Mouse (Mus musculus): Measurements from ENCODE around the gene Apobec1. TPM values are rescaled to one million over a fixed set of nuclear protein-coding genes. Genes with fewer than 3 reads are reported as not detected.
"Not testable (repeated sequence)": the region's sequence is repeated elsewhere in the genome, so short reads cannot be mapped to it uniquely, and the experiment has no call there.

Gene Apobec1
- polyA plus RNA-seq, 1 experiment from 2014 or later: 2.3 TPM

DNA sequence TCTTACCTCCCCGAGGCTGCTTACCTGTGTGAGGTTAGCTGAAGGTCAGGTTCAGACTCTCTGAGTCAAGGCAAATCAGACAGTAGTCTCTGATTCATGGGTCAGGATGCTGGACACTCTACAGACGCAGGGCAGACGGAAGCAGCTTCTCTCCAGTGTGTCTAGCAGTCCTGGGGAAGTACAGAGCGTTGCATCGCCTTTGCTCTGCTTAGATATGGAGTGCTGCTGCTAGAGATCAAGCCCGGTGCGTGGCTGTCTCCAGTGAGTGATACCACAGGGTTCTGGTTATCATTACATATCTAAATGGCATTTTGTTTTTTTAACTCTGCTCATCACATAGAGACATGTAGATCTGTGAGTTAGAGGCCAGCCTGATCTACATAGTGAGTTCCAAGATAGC is 5.6 kb downstream of the Apobec1 start:
- no peak for ATAC-seq (ENCODE audit: low FRiP score, low TSS enrichment)
- Histone ChIP-seq H3K4me1 (ENCODE audit: insufficient read depth, low read length) (no peaks in the 10 kb centered on the region), H3K36me3 (ENCODE audit: insufficient read depth, low read length) (no peaks in the 10 kb centered on the region), H3K4me3 (ENCODE audit: low read length) (no peak overlapping the region), H3K4me2 (replicated peaks; ENCODE audit: low read depth, low read length) (no peak overlapping the region), H3K27ac (ENCODE audit: low read length) (no peak overlapping the region), H3K9ac (replicated peaks; ENCODE audit: low read length) (no peak overlapping the region), H3K9me3 (ENCODE audit: low read length) (no peaks in the 10 kb centered on the region), H3K27me3 (ENCODE audit: insufficient read depth, low read length) (no peaks in the 10 kb centered on the region)
- WGBS: 86% methylated on average over 7 of the region's 7 CpGs

DNA sequence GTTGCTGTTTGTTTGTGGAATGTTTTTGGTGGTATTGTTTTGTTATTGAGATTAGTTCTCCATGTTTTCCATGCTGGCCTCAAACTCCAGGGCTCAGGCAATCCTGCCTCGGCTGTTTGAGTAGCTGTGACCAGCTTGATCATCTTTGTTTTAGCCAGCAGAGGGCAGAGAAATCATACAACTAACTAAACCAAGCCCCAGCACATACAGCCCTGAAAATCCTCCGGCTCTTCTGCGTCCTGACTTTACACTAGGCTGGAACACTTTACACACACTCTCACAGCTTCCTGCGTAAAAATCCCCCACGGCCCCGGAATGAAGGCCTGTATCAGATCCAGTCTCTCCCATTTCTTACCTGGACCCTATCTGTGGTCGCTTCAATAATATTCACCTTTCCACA is 6.6 kb downstream of the Apobec1 start:
- H3K27ac ChIP-seq (ENCODE audit: low read length): no peak overlapping the region
- H3K27me3 ChIP-seq (ENCODE audit: insufficient read depth, low read length): no peaks in the 10 kb centered on the region
- 0 out of 2 replicates have a peak overlapping the region, but pooled peaks have one; percentile 33 for H3K4me2 ChIP-seq (replicated peaks; ENCODE audit: low read depth, low read length)
- H3K4me3 ChIP-seq (ENCODE audit: low read length): no peak overlapping the region
- WGBS: 34% methylated on average over 7 of the region's 7 CpGs
- H3K36me3 ChIP-seq (ENCODE audit: insufficient read depth, low read length): no peaks in the 10 kb centered on the region
- no peaks in the 10 kb centered on the region for H3K4me1 ChIP-seq (ENCODE audit: insufficient read depth, low read length)
- H3K9me3 ChIP-seq (ENCODE audit: low read length): no peaks in the 10 kb centered on the region
- ATAC-seq (ENCODE audit: low FRiP score, low TSS enrichment): peak; percentile 46; the same call in 1 of the 2 replicates
- H3K9ac ChIP-seq (replicated peaks; ENCODE audit: low read length): no peak overlapping the region

DNA sequence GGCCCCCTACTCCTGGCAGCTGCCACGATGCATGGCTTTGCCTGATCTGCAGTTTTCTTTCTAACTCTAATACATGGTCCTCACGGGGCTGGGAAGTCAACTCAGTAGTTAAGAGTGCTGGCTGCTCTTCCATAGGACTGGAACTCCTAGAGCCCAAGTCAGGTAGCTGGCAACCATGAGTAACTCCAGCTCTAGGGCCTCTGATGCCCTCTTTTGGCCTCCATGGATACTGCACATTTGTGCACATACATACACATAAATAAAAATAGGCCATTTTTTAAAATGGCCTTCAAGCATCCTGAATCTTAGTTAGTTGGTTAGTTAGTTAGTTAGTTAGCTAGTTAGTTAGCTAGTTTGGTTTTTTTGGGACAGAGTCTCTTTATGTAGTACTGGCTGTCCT is 9.3 kb downstream of the Apobec1 start:
- 95% methylated on average over 2 of the region's 2 CpGs for WGBS

DNA sequence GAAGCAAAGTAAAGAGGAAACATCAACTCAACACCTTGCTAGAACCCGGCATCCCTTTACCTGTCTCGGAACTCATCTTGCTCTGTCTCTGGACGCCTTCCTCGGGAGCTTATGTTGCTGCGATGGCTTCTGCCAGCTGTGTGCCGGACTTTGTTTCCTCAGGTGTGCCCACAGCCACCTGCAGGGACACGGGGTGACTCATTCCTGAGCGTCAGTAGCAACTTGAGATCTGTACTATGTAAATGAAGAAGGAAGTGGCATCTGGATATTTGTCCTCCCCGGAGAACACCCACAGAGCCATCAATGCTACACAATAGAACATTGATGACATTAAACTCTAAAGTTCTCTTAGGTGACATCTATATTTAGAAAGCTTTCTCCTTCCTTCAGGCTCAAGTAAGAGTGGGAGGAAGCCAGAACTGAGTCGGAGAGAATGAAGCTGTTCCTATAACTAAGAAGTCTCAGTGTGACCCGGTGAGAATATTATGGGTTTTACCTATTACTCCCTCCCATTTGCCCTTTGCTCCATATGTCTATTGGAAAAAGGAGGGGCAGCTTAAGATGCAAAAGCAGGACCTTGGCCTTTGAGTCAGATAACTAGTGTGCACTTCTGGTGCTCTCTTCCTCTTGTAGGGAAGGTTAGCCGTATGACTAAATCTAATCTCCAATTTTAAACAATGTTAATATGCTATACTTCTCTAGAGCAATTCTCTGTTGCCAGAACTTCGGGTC is 11.1 kb downstream of the Apobec1 start:
- Histone ChIP-seq H3K4me3 (ENCODE audit: low read length) (no peak overlapping the region), H3K9me3 (ENCODE audit: low read length) (no peaks in the 10 kb centered on the region), H3K27me3 (ENCODE audit: insufficient read depth, low read length) (no peaks in the 10 kb centered on the region), H3K9ac (replicated peaks; ENCODE audit: low read length) (no peak overlapping the region), H3K4me2 (replicated peaks; ENCODE audit: low read depth, low read length) (no peak overlapping the region), H3K36me3 (ENCODE audit: insufficient read depth, low read length) (no peaks in the 10 kb centered on the region), H3K27ac (ENCODE audit: low read length) (no peak overlapping the region), H3K4me1 (ENCODE audit: insufficient read depth, low read length) (no peaks in the 10 kb centered on the region)
- ATAC-seq (ENCODE audit: low FRiP score, low TSS enrichment): no peak
- WGBS: 84% methylated on average over 13 of the region's 13 CpGs

More for the DNA sequence above, 9.3 kb downstream of the Apobec1 start:
- Histone ChIP-seq H3K27ac (ENCODE audit: low read length) (no peak overlapping the region), H3K9me3 (ENCODE audit: low read length) (no peaks in the 10 kb centered on the region), H3K4me1 (ENCODE audit: insufficient read depth, low read length) (no peaks in the 10 kb centered on the region), H3K36me3 (ENCODE audit: insufficient read depth, low read length) (no peaks in the 10 kb centered on the region), H3K4me3 (ENCODE audit: low read length) (no peak overlapping the region), H3K9ac (replicated peaks; ENCODE audit: low read length) (no peak overlapping the region), H3K27me3 (ENCODE audit: insufficient read depth, low read length) (no peaks in the 10 kb centered on the region), H3K4me2 (replicated peaks; ENCODE audit: low read depth, low read length) (no peak overlapping the region)
- no peak for ATAC-seq (ENCODE audit: low FRiP score, low TSS enrichment)

- Histone ChIP-seq H3K27ac (ENCODE audit: low read length) (no peak overlapping the region), H3K9ac (replicated peaks; ENCODE audit: low read length) (no peak overlapping the region), H3K4me3 (ENCODE audit: low read length) (no peak overlapping the region), H3K36me3 (ENCODE audit: insufficient read depth, low read length) (no peaks in the 10 kb centered on the region), H3K27me3 (ENCODE audit: insufficient read depth, low read length) (no peaks in the 10 kb centered on the region), H3K9me3 (ENCODE audit: low read length) (0 out of 2 replicates have a peak, but pooled peaks cover 2% of the 10 kb centered on the region), H3K4me1 (ENCODE audit: insufficient read depth, low read length) (no peaks in the 10 kb centered on the region), H3K4me2 (replicated peaks; ENCODE audit: low read depth, low read length) (no peak overlapping the region)
- WGBS: 63% methylated on average over 1 of the region's 1 CpGs
- ATAC-seq (ENCODE audit: low FRiP score, low TSS enrichment): no peak
Measured at GRCm38 (mm10) chr6:122579086-122579485, 23.2 kb downstream of the Apobec1 start.

- 89% methylated on average over 3 of the region's 3 CpGs for WGBS
- no peak overlapping the region for H3K9ac ChIP-seq (replicated peaks; ENCODE audit: low read length)
- ATAC-seq (ENCODE audit: low FRiP score, low TSS enrichment): no peak
- H3K36me3 ChIP-seq (ENCODE audit: insufficient read depth, low read length): no peaks in the 10 kb centered on the region
- H3K9me3 ChIP-seq (ENCODE audit: low read length): no peaks in the 10 kb centered on the region
- no peak overlapping the region for H3K4me3 ChIP-seq (ENCODE audit: low read length)
- no peak overlapping the region for H3K27ac ChIP-seq (ENCODE audit: low read length)
- H3K4me1 ChIP-seq (ENCODE audit: insufficient read depth, low read length): no peaks in the 10 kb centered on the region
- no peak overlapping the region for H3K4me2 ChIP-seq (replicated peaks; ENCODE audit: low read depth, low read length)
- no peaks in the 10 kb centered on the region for H3K27me3 ChIP-seq (ENCODE audit: insufficient read depth, low read length)
Measured at GRCm38 (mm10) chr6:122577030-122577429, 25.2 kb downstream of the Apobec1 start.

DNA sequence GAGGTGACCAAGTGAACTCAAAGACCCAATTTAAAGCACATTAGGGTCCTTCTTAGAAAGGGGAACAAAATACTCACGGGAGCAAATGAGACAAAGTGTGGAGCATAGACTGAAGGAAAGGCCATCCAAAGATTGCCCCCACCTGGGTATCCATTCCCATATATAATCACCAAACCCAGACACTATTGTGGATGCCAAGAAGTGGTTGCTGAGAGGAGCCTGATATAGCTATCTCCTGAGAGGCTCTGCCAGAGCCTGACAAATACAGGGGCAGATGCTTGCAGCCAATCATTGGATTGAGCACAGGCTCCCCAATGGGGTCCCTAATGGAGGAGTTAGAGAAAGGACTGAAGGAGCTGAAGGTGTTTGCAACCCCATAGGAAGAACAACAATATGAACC is 27.2 kb downstream of the Apobec1 start:
- 83% methylated on average over 1 of the region's 1 CpGs for WGBS
- H3K4me3 ChIP-seq (ENCODE audit: low read length); H3K9ac ChIP-seq (replicated peaks; ENCODE audit: low read length); H3K36me3 ChIP-seq (ENCODE audit: insufficient read depth, low read length); H3K9me3 ChIP-seq (ENCODE audit: low read length); H3K4me2 ChIP-seq (replicated peaks; ENCODE audit: low read depth, low read length); H3K27ac ChIP-seq (ENCODE audit: low read length); H3K27me3 ChIP-seq (ENCODE audit: insufficient read depth, low read length); ATAC-seq (ENCODE audit: low FRiP score, low TSS enrichment); H3K4me1 ChIP-seq (ENCODE audit: insufficient read depth, low read length): not testable (repeated sequence)

GRCm38 (mm10) chr6:122571617-122571959 is 30.7 kb downstream of the Apobec1 start:
- no peaks in the 10 kb centered on the region for H3K27me3 ChIP-seq (ENCODE audit: insufficient read depth, low read length)
- no peaks in the 10 kb centered on the region for H3K4me1 ChIP-seq (ENCODE audit: insufficient read depth, low read length)
- no peak overlapping the region for H3K4me2 ChIP-seq (replicated peaks; ENCODE audit: low read depth, low read length)
- H3K4me3 ChIP-seq (ENCODE audit: low read length): no peak overlapping the region
- ATAC-seq (ENCODE audit: low FRiP score, low TSS enrichment): no peak
- no peaks in the 10 kb centered on the region for H3K36me3 ChIP-seq (ENCODE audit: insufficient read depth, low read length)
- no peak overlapping the region for H3K9ac ChIP-seq (replicated peaks; ENCODE audit: low read length)
- H3K9me3 ChIP-seq (ENCODE audit: low read length): no peaks in the 10 kb centered on the region
- 80% methylated on average over 3 of the region's 3 CpGs for WGBS
- no peak overlapping the region for H3K27ac ChIP-seq (ENCODE audit: low read length)

DNA sequence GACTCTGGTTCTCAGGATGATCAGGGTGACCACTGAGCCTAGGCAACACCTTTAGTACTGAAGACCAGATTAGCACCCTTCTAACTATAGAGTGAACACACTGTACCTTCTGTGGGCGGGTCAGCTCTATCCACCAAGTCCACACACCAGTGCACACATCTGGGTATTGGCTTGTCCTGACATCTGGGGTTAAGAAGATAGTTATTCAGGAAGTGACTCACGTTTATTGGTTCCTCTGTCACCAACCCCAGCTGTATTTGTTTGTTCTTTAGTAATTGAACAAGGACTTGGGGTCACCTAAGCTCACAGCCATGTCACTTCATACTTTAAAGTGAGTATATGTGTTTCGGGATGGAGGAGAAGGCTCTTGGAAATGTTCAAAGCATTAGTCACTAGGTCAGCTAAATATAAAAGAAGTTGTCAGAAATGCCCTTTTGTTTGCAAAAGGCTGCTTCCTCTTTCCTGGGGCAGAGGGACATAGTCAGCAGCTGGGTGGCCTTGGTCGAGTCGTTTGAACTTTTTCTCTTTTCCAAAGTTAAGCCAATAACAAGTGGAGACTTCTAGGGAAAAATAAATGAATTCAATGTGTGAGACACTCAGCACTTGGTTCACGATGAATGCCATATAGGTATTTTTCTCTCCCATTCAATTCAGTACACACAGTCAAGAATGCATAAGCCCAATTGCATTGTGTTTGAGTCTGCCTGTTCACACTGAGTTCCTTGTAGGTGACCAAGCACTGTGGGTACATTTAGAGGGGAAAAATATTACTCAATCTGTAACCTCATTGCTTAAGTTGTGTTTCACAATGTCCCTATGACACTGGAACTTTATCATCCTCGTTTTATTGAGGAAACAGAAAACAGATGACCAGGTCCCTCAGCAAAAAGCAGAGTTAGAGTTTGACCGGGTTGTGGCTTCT is 31.3 kb downstream of the Apobec1 start:
- WGBS: 49% methylated on average over 8 of the region's 8 CpGs
- ATAC-seq (ENCODE audit: low FRiP score, low TSS enrichment): no peak
- Histone ChIP-seq H3K4me3 (ENCODE audit: low read length) (no peak overlapping the region), H3K9ac (replicated peaks; ENCODE audit: low read length) (no peak overlapping the region), H3K27ac (ENCODE audit: low read length) (no peak overlapping the region), H3K4me2 (replicated peaks; ENCODE audit: low read depth, low read length) (no peak overlapping the region), H3K27me3 (ENCODE audit: insufficient read depth, low read length) (no peaks in the 10 kb centered on the region), H3K9me3 (ENCODE audit: low read length) (no peaks in the 10 kb centered on the region), H3K4me1 (ENCODE audit: insufficient read depth, low read length) (no peaks in the 10 kb centered on the region), H3K36me3 (ENCODE audit: insufficient read depth, low read length) (no peaks in the 10 kb centered on the region)

GRCm38 (mm10) chr6:122569762-122570161 is 32.5 kb downstream of the Apobec1 start:
- Histone ChIP-seq H3K9ac (replicated peaks; ENCODE audit: low read length) (no peak overlapping the region), H3K4me2 (replicated peaks; ENCODE audit: low read depth, low read length) (no peak overlapping the region), H3K4me1 (ENCODE audit: insufficient read depth, low read length) (no peaks in the 10 kb centered on the region), H3K27me3 (ENCODE audit: insufficient read depth, low read length) (no peaks in the 10 kb centered on the region), H3K36me3 (ENCODE audit: insufficient read depth, low read length) (no peaks in the 10 kb centered on the region), H3K4me3 (ENCODE audit: low read length) (no peak overlapping the region), H3K9me3 (ENCODE audit: low read length) (no peaks in the 10 kb centered on the region), H3K27ac (ENCODE audit: low read length) (no peak overlapping the region)
- ATAC-seq (ENCODE audit: low FRiP score, low TSS enrichment): no peak
- 20% methylated on average over 1 of the region's 1 CpGs for WGBS
